Mouse (Mus musculus): ENCODE measurements around the gene Jchain.
"Not testable (repeated sequence)": the region's sequence is repeated elsewhere in the genome, so short reads cannot be mapped to it uniquely, and the experiment has no call there.

The Jchain gene

GRCm38 (mm10) chr5:88527657-88528056, at the start of gene Jchain:
Jchain (minus strand) TSS chr5:88527891.
- no peak for DNase-seq (ENCODE audit: low spot score in 2 of 2)

DNA sequence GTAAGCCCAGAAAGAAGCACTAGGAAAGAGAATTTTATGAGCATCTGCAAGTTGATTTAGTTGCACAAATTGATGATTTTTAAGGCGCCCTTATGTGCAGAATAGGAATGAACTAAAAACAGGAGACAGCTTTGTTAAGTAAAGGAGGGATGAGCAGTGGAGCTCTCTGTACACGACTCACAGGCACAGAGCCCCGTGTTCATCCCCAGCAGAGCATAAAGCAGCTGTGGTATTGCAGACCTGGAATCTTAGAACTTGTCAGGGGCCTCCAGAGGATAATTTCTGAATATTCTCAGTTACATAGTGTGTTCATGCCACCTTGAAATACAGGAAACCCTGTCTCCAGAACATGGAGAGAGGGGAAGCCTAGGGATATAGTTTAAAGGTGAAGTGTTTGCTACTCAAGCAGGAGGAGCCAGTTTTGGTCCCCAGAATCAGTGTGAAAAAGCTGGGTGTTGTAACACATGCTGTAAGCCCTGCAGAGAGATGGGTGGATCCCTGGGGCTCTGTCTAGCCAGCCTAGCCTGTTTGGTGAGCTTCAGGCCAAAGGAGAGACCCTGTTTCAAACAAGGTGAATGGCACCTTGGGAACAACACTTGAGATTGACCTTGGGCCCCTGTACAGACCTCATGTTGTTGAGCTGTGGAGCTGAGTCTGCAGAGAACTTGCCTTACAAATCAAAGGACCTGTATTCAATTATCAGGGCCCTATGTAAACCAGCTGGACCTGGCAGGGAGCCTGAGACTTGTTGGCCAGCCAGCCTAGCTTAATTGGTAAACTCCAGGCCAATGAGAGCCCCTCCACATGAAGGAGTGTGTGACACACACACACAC, 48.0 kb upstream of the Jchain start:
- DNase-seq (ENCODE audit: low spot score in 2 of 2) = no peak

DNA sequence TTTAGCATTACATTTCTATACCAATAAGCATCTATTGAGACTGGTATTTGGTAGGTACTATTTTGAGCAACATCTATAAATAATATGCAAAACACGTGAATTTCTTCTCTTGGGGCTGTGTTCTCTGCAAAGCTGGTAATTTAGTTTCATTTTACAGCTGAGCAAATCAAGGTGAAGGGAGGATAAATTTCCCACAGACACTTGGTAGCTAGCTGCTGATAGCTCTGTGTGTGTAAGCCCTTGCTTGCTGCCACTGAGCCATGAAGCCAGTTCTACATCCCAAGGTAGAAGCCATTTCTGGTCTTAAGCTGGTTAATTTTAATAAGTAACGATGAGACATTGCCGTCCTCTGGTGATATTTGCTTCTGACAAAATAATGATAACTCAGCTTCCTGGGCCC, 47.1 kb upstream of the Jchain start:
- no peak for DNase-seq (ENCODE audit: low spot score in 2 of 2)

DNA sequence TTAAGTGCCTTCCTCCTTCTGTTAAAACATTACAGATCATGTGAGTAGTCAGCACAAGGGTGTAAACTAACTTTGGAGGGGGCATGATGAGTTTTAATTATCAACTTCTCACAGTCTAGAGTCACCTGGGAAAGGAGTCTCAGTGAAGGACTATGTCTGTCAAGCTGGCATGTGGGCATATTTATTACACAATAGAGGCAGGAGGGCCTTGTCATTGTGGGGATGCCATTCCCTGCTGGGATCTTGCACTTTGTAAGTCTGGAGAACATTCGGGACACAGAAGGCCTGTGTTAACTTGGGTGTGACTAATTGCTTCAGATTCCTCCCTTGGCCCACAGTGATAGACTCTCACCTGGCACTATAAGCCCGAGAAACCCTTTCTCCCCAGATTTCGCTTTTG, 41.9 kb upstream of the Jchain start:
- DNase-seq (ENCODE audit: low spot score in 2 of 2) = no peak

DNA sequence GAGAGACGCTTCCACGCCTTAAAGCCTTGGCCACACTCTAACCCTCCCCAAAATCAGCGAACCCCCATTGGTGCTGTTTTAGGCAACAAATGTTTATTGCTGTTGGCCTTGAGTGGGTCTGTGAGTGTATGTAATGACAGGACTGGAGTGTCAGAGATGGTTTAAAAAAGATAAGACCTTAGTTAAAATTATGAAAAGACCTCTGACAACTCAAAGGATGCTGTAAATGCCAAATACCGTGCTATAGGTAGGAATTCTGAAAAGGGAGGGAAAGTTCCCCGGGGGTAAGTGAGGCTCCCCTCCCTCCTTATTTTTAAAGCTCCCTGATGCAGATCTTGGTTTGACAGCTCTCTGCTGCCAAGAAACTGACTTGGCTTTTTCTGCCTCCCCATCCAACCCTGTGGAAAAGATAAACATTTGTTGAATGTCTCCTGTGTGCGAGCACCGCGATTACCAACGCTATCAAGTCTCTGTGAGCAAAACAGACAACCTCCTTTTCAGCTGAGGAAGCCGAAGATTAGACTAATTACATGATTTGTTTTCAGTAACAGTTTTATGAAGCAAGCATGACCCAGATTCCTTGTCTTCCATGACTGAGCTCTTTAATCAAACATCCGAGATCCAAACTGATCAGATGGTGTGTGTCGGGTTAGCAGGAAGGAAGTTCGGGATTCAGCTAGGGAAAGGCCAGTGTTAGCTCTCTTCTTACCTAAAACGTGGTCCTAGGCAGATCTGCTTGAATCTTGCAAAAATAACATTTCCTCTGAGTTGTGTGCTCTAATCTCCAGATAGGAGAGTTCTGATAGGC, 38.5 kb upstream of the Jchain start:
- DNase-seq (ENCODE audit: low spot score in 2 of 2) = no peak

DNA sequence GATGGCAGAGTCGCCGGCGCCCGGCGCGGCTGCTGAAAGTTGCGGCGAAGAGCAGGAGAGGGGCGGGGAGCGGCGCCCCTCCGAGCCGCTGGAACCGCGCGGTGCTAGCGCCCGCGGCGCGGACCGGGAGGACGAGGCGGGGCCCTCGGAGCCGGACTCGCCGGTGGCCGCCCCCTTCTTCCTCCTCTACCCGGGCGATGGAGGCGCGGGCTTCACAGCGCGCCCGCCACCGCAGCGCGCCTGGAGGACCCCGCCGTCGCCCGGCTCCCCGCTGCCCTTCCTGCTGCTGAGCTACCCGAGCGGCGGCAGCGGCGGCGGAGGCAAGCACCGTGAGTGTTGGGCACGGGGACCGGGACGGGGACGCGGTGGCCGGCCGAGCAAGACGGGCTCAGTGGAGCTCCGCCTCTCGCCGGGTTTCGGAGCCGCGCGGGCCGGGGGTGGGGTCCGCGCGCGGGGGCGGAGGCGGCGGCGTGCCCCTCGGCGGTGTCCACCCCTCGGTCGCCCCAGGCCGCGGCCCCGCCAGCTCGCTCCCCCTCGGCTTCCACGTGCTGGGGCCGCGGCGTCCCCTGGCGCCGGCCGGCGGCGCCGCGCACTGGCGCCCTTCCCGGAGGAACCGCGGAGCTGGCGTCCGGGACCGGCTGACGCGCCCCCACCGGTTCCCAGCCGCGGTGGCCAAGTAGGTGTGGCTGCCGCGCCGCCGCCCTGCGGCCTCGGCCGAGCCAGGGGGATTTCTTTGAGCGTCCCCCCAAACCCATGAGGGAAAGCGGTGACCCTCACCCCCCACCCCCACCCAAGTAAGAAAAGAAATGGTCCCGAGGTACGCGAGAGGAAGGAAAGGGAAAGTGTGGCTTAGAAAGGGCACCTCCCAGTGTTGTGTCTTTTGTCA, 37.7 kb upstream of the Jchain start:
- no peak for DNase-seq (ENCODE audit: low spot score in 2 of 2)

DNA sequence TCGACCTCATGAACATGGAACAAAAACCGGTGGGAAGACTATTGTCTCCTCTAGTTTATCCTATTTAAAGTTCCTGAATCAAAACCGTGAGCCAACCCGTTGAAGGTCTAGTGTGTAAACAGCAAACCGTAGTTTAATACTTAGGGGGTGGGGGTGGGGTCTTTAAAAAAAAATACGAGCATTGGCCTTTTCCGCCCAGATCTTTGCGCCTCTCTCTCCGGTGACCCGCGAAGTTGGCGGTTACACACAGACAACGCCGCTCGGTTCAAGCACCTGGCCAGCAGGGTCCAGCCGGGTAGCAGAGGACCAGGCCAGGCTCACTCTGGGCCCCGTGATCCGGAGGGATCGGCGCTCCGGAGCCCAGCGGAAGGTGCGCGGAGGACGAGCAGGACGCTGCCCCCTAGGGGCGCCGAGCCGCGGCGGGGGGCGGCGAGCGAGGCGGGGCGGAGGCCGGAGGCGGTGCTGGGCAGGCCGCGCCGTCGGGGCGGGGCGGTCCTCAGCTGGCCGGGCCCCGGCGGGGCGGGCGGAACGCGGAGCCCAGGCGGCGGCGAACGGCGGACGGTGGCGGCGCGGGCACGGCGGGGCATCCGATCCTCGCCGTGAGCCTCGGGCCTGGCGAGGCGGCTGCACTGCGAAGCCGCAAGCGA, 36.9 kb upstream of the Jchain start, which contains the start of gene Rufy3:
Gene Rufy3, plus strand, starts transcription at position 540 of the 647 bp plus-strand sequence.
- DNase-seq (ENCODE audit: low spot score in 2 of 2) = peak; percentile 28 to 59

DNA sequence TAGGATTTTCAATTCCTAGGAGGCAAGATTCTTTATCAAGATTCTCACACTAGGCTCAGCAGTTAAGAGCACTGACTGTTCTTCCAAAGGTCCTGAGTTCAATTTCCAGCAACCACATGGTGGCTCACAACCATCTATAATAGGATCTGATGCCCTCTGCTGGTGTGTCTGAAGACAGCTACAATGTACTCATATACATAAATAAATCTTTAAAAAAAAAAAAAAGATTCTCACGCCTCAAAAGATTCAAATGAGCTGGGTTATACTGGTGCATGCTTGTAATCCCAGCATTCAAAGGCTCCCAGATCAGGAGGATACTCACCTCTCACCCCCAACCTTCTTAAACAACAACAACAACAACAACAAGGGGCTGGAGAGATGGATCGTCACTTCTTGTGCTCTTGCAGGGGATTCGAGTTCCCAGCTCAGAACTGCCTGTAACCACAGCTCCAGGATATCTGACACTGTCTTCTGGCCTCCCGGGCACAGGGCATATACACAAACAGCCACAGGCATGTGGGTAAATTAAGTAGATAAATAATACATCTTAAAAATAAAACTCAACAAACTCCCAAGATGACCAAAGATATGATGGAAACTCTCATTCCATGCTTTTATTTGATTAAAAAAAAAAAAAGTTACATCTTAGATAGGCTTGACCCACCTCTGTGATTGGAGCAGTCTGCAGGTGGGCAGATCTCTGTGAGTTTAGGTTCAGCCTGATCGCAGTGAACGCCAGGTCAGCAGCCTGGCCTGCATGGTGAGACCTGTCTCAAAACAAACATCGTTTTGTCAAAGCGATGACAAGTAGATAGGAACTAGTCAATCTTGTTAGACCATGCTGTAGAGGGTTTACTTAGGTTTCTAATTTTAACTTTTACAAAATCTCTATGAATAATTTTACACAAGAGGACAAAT, 35.4 kb upstream of the Jchain start:
- no peak for DNase-seq (ENCODE audit: low spot score in 2 of 2)

- no peak for DNase-seq (ENCODE audit: low spot score in 2 of 2)
Observed at GRCm38 (mm10) chr5:88561080-88561814, 33.6 kb upstream of the Jchain start.

DNA sequence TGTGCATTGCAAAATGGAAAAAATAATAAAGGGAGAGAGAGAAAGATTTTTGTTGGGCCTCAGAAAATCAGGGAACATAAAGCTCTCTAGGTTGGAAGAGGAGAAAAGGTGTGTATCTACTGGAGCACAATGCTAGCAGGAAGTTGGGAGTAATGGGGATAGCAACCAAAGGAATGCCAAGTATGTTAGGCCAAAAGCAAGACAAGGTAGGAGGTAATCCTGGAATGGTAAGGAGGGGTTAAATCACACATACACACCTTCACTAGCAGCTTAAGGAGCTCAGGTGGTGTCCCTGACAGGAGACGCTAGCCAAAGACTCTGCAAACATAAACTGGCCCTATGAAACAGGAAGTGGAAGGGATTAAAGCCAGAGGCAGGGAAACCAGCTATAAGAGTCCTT, 31.3 kb upstream of the Jchain start:
- no peak for DNase-seq (ENCODE audit: low spot score in 2 of 2)

GRCm38 (mm10) chr5:88554086-88554886, 26.6 kb upstream of the Jchain start, which contains the start of gene Utp3:
Utp3 (plus strand) TSS chr5:88554462.
- peak; percentile 83 to 92 for DNase-seq (ENCODE audit: low spot score in 2 of 2)

DNA sequence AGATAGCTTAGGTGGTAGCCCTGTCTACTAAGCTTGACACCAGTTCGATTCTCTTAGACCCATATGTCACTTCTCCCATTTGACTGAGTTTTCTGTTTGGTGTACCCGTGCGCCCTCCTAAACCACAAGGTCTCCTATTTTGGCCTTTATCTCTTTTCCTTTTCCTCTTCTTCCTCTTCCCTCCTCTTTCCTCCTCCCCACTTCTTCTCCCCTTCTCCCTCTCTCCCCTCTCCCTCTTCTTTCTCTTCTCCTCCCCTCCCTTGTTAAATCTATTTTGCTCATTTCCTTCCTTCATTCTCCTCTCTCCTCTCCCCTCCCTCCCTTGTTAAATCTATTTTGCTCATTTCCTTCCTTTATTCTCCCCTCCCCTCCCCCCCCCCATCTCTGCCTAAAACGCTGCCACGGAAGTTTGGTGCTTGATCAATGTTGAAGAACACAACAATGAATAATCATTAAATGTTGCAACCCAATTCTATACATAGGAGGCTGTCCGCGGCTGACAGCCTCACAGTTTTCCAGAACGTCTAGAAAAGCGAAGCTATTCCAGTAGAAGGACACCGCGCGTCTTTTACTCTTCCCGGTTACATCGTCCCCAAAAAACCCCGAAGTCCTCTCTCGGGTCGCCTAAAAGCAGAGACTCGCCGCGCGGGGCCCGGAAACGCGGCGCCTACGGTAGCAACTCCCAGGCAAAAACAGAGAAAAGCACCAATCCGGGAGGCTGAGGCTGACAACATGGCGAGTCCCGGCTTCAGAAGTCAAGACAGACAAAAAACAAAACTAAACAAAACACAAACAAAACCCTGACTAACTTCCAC, 25.8 kb upstream of the Jchain start:
- DNase-seq (ENCODE audit: low spot score in 2 of 2) = no peak

DNA sequence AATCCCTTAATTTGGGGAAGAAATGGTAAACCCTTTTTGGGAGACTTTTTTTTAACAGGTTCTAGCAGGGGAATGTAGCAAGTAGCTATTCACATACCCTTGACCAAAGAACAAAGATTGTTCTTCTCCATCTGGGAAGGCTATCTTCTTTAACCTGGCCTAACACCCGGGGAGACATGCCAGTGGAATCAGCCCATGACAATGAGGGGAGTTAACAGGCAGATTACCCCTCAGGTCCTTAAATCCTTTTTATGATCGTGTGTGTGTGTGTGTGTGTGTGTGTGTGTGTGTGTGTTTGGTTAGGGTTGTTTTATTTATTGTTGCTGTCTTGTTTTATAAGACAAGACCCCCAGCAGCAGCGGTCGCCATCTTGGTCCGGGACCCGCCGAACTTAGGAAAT, 17.8 kb upstream of the Jchain start:
- DNase-seq (ENCODE audit: low spot score in 2 of 2) = no peak

- not testable (repeated sequence) for DNase-seq (ENCODE audit: low spot score in 2 of 2)
Observed at GRCm38 (mm10) chr5:88544411-88544810, 16.7 kb upstream of the Jchain start.

- DNase-seq (ENCODE audit: low spot score in 2 of 2) = no peak
Observed at GRCm38 (mm10) chr5:88542651-88543282, 15.1 kb upstream of the Jchain start.

- DNase-seq (ENCODE audit: low spot score in 2 of 2) = no peak
Observed at GRCm38 (mm10) chr5:88540845-88541244, 13.2 kb upstream of the Jchain start.

DNA sequence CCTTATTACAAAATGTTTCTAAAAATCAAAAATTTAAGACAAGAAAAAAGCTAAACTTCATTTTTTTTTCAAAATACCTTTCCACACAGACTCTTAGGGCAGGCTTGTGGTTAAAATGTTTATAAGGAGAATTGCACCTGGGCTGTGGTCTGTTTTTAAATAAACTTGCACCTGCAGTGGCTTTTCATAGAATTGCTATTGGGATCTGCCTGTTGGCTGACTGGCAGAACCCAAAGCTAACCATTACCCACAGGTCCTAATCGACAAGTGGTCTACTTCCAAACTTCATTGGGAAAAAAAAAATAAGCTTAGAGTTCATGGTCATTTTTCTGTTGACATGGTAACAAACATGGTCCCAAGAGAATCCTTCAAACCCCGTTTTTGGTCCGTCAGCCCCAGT, 7.0 kb upstream of the Jchain start:
- no peak for DNase-seq (ENCODE audit: low spot score in 2 of 2)
